Mouse (Mus musculus) heart, adult 11 months (tissue): ENCODE measurements at regions not wholly inside any gene's neighbourhood (a gene's known extent, or its start where the extent isn't known, plus 50 kb on each side); places are given as distances from the start of the nearest gene placed in this dataset.

Source experiments
- DNase-seq: peaks from one replicate; pipeline ENCODE4 v3.0.0; 2022

DNA sequence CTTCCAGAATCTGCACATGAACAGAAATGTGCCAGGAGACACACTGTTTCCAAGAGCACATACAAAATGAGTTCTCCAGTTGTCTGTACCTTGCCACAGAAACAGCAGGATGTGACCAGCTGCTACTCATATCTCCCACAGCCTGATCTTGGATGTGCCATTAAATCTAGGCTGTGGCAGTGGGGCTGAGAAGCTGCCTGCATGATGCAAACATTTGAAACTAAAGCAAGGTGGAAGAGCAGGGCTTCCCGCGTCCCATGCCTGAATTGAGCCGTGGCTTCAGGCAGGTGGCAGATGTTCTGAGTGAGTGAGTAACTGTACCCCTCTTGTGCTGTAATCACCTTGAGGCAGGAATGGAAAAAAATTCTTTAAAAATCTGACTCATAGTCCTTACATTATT is 1967.7 kb downstream of the Pcdh19 start:
- peak; percentile 22 for DNase-seq
